Mouse (Mus musculus): ENCODE data around the gene Macrod2. TPM values are rescaled to one million over a fixed set of nuclear protein-coding genes. Genes with fewer than 3 reads are reported as not detected.

Gene Macrod2
- polyA plus RNA-seq, 1 experiment from 2014 or later, result 65.9 TPM

- H3K4me1 ChIP-seq (ENCODE audit: control insufficient read depth, insufficient read depth, low read length), result no peaks in the 10 kb centered on the region; the same call in 1 of the 2 replicates
- no peaks in the 10 kb centered on the region for H3K36me3 ChIP-seq (ENCODE audit: control insufficient read depth, insufficient read depth, low read length)
- peak; percentile 66 for ATAC-seq (ENCODE audit: low read depth)
- H3K9me3 ChIP-seq (ENCODE audit: control insufficient read depth, low read length), result no peaks in the 10 kb centered on the region
- no peaks in the 10 kb centered on the region for H3K27me3 ChIP-seq (ENCODE audit: control insufficient read depth, insufficient read depth, low read length)
- WGBS, result under 1% methylated on average over 5 of the region's 5 CpGs
- H3K4me3 ChIP-seq (ENCODE audit: low read depth, low read length), result no peak overlapping the region
- no peak overlapping the region for H3K4me2 ChIP-seq (ENCODE audit: low read depth, low read length)
- H3K9ac ChIP-seq (replicated peaks; ENCODE audit: low read depth, low read length), result no peak overlapping the region
- H3K27ac ChIP-seq (ENCODE audit: low read depth, low read length), result no peak overlapping the region
Observed at GRCm38 (mm10) chr2:142362888-142363287, 1967.8 kb downstream of the Macrod2 start.

- ATAC-seq (ENCODE audit: low read depth), result no peak
- Histone ChIP-seq H3K9ac (replicated peaks; ENCODE audit: low read depth, low read length) (no peak overlapping the region), H3K27ac (ENCODE audit: low read depth, low read length) (no peak overlapping the region), H3K9me3 (ENCODE audit: control insufficient read depth, low read length) (no peaks in the 10 kb centered on the region), H3K4me2 (ENCODE audit: low read depth, low read length) (no peak overlapping the region), H3K36me3 (ENCODE audit: control insufficient read depth, insufficient read depth, low read length) (no peaks in the 10 kb centered on the region), H3K4me3 (ENCODE audit: low read depth, low read length) (no peak overlapping the region), H3K4me1 (ENCODE audit: control insufficient read depth, insufficient read depth, low read length) (no peaks in the 10 kb centered on the region), H3K27me3 (ENCODE audit: control insufficient read depth, insufficient read depth, low read length) (no peaks in the 10 kb centered on the region)
- 29% methylated on average over 3 of the region's 3 CpGs for WGBS
Observed at GRCm38 (mm10) chr2:142373978-142374377, 1978.9 kb downstream of the Macrod2 start.

- 97% methylated on average over 2 of the region's 2 CpGs for WGBS
Observed at GRCm38 (mm10) chr2:142380563-142380962, 1985.5 kb downstream of the Macrod2 start.

GRCm38 (mm10) chr2:142381081-142381579 is 1986.0 kb downstream of the Macrod2 start:
- Histone ChIP-seq H3K4me2 (ENCODE audit: low read depth, low read length) (no peak overlapping the region), H3K4me3 (ENCODE audit: low read depth, low read length) (no peak overlapping the region), H3K4me1 (ENCODE audit: control insufficient read depth, insufficient read depth, low read length) (no peaks in the 10 kb centered on the region), H3K9me3 (ENCODE audit: control insufficient read depth, low read length) (no peaks in the 10 kb centered on the region), H3K9ac (replicated peaks; ENCODE audit: low read depth, low read length) (no peak overlapping the region), H3K27me3 (ENCODE audit: control insufficient read depth, insufficient read depth, low read length) (no peaks in the 10 kb centered on the region), H3K36me3 (ENCODE audit: control insufficient read depth, insufficient read depth, low read length) (no peaks in the 10 kb centered on the region), H3K27ac (ENCODE audit: low read depth, low read length) (no peak overlapping the region)
- no peak for ATAC-seq (ENCODE audit: low read depth)
- WGBS, result 92% methylated on average over 2 of the region's 2 CpGs

More at GRCm38 (mm10) chr2:142380563-142380962, 1985.5 kb downstream of the Macrod2 start:
- Histone ChIP-seq H3K4me2 (ENCODE audit: low read depth, low read length) (no peak overlapping the region), H3K4me3 (ENCODE audit: low read depth, low read length) (no peak overlapping the region), H3K27me3 (ENCODE audit: control insufficient read depth, insufficient read depth, low read length) (no peaks in the 10 kb centered on the region), H3K9me3 (ENCODE audit: control insufficient read depth, low read length) (no peaks in the 10 kb centered on the region), H3K27ac (ENCODE audit: low read depth, low read length) (no peak overlapping the region), H3K36me3 (ENCODE audit: control insufficient read depth, insufficient read depth, low read length) (no peaks in the 10 kb centered on the region), H3K4me1 (ENCODE audit: control insufficient read depth, insufficient read depth, low read length) (no peaks in the 10 kb centered on the region), H3K9ac (replicated peaks; ENCODE audit: low read depth, low read length) (no peak overlapping the region)
- no peak for ATAC-seq (ENCODE audit: low read depth)

GRCm38 (mm10) chr2:142393546-142393945 is 1998.4 kb downstream of the Macrod2 start:
- Histone ChIP-seq H3K27ac (ENCODE audit: low read depth, low read length) (no peak overlapping the region), H3K27me3 (ENCODE audit: control insufficient read depth, insufficient read depth, low read length) (no peaks in the 10 kb centered on the region), H3K4me2 (ENCODE audit: low read depth, low read length) (no peak overlapping the region), H3K36me3 (ENCODE audit: control insufficient read depth, insufficient read depth, low read length) (no peaks in the 10 kb centered on the region), H3K4me3 (ENCODE audit: low read depth, low read length) (no peak overlapping the region), H3K9ac (replicated peaks; ENCODE audit: low read depth, low read length) (no peak overlapping the region), H3K9me3 (ENCODE audit: control insufficient read depth, low read length) (no peaks in the 10 kb centered on the region), H3K4me1 (ENCODE audit: control insufficient read depth, insufficient read depth, low read length) (no peaks in the 10 kb centered on the region)
- ATAC-seq (ENCODE audit: low read depth), result no peak

- Histone ChIP-seq H3K9ac (replicated peaks; ENCODE audit: low read depth, low read length) (no peak overlapping the region), H3K4me2 (ENCODE audit: low read depth, low read length) (no peak overlapping the region), H3K4me3 (ENCODE audit: low read depth, low read length) (no peak overlapping the region), H3K36me3 (ENCODE audit: control insufficient read depth, insufficient read depth, low read length) (no peaks in the 10 kb centered on the region), H3K9me3 (ENCODE audit: control insufficient read depth, low read length) (no peaks in the 10 kb centered on the region), H3K4me1 (ENCODE audit: control insufficient read depth, insufficient read depth, low read length) (no peaks in the 10 kb centered on the region), H3K27ac (ENCODE audit: low read depth, low read length) (no peak overlapping the region), H3K27me3 (ENCODE audit: control insufficient read depth, insufficient read depth, low read length) (no peaks in the 10 kb centered on the region)
- 57% methylated on average over 1 of the region's 1 CpGs for WGBS
- no peak for ATAC-seq (ENCODE audit: low read depth)
Observed at GRCm38 (mm10) chr2:142399490-142399889, 2004.4 kb downstream of the Macrod2 start.

- Histone ChIP-seq H3K4me2 (ENCODE audit: low read depth, low read length) (no peak overlapping the region), H3K4me1 (ENCODE audit: control insufficient read depth, insufficient read depth, low read length) (no peaks in the 10 kb centered on the region), H3K27me3 (ENCODE audit: control insufficient read depth, insufficient read depth, low read length) (no peaks in the 10 kb centered on the region), H3K9me3 (ENCODE audit: control insufficient read depth, low read length) (no peaks in the 10 kb centered on the region), H3K9ac (replicated peaks; ENCODE audit: low read depth, low read length) (no peak overlapping the region), H3K27ac (ENCODE audit: low read depth, low read length) (no peak overlapping the region), H3K36me3 (ENCODE audit: control insufficient read depth, insufficient read depth, low read length) (no peaks in the 10 kb centered on the region), H3K4me3 (ENCODE audit: low read depth, low read length) (no peak overlapping the region)
- WGBS, result 75% methylated on average over 4 of the region's 4 CpGs
- ATAC-seq (ENCODE audit: low read depth), result no peak
Observed at GRCm38 (mm10) chr2:142400781-142401180, 2005.7 kb downstream of the Macrod2 start.

- Histone ChIP-seq H3K9ac (replicated peaks; ENCODE audit: low read depth, low read length) (no peak overlapping the region), H3K9me3 (ENCODE audit: control insufficient read depth, low read length) (no peaks in the 10 kb centered on the region), H3K36me3 (ENCODE audit: control insufficient read depth, insufficient read depth, low read length) (no peaks in the 10 kb centered on the region), H3K27me3 (ENCODE audit: control insufficient read depth, insufficient read depth, low read length) (no peaks in the 10 kb centered on the region), H3K4me2 (ENCODE audit: low read depth, low read length) (no peak overlapping the region), H3K4me3 (ENCODE audit: low read depth, low read length) (no peak overlapping the region), H3K4me1 (ENCODE audit: control insufficient read depth, insufficient read depth, low read length) (no peaks in the 10 kb centered on the region), H3K27ac (ENCODE audit: low read depth, low read length) (no peak overlapping the region)
- 65% methylated on average over 3 of the region's 3 CpGs for WGBS
- no peak for ATAC-seq (ENCODE audit: low read depth)
Observed at GRCm38 (mm10) chr2:142401359-142401758, 2006.2 kb downstream of the Macrod2 start.

GRCm38 (mm10) chr2:142403394-142403793 is 2008.3 kb downstream of the Macrod2 start:
- Histone ChIP-seq H3K4me1 (ENCODE audit: control insufficient read depth, insufficient read depth, low read length) (no peaks in the 10 kb centered on the region), H3K9ac (replicated peaks; ENCODE audit: low read depth, low read length) (no peak overlapping the region), H3K4me3 (ENCODE audit: low read depth, low read length) (no peak overlapping the region), H3K36me3 (ENCODE audit: control insufficient read depth, insufficient read depth, low read length) (no peaks in the 10 kb centered on the region), H3K9me3 (ENCODE audit: control insufficient read depth, low read length) (no peaks in the 10 kb centered on the region), H3K27me3 (ENCODE audit: control insufficient read depth, insufficient read depth, low read length) (no peaks in the 10 kb centered on the region), H3K4me2 (ENCODE audit: low read depth, low read length) (no peak overlapping the region), H3K27ac (ENCODE audit: low read depth, low read length) (no peak overlapping the region)
- ATAC-seq (ENCODE audit: low read depth), result peak; percentile 53; the same call in 1 of the 2 replicates
